Mouse (Mus musculus): ENCODE data around the gene Gbx1. TPM values are rescaled to one million over a fixed set of nuclear protein-coding genes. Genes with fewer than 3 reads are reported as not detected.
"Not testable (repeated sequence)": the region's sequence is repeated elsewhere in the genome, so short reads cannot be mapped to it uniquely, and the experiment has no call there.

Gene Gbx1
- polyA plus RNA-seq (2012; rRNA removed) = not detected in 2 replicates

- TF ChIP-seq POLR2A (IDR thresholded peaks at IDR 0.05; ENCODE audit: low read depth, low read length) (no peak), CTCF (IDR thresholded peaks at IDR 0.05; ENCODE audit: extremely low read depth, insufficient read length, insufficient replicate concordance, low read depth, low read length) (no peak)
- peak within 1 kb of the TSS; percentile 34 for H3K4me3 ChIP-seq (ENCODE audit: low read depth, low read length)
- no peaks in the 10 kb centered on the region for H3K36me3 ChIP-seq (ENCODE audit: control insufficient read depth, insufficient read depth, low read length)
- peaks cover 4% of the 10 kb centered on the region; the same call in 1 of the 2 replicates for H3K4me1 ChIP-seq (ENCODE audit: control insufficient read depth, insufficient read depth, insufficient read length, low read length)
- WGBS = 1% methylated on average over 44 of the region's 49 CpGs
- peaks cover 52% of the 10 kb centered on the region for H3K27me3 ChIP-seq (ENCODE audit: control insufficient read depth, insufficient read depth, low read length)
- H3K27ac ChIP-seq (ENCODE audit: insufficient read depth, low read depth, low read length) = no peak within 1 kb of the TSS
Measured at GRCm38 (mm10) chr5:24526889-24527230, at the start of gene Gbx1. Gene Gbx1, minus strand, starts transcription at chr5:24527202.

- no peak for TF ChIP-seq POLR2A (IDR thresholded peaks at IDR 0.05; ENCODE audit: low read depth, low read length)
- TF ChIP-seq CTCF (IDR thresholded peaks at IDR 0.05; ENCODE audit: extremely low read depth, insufficient read length, insufficient replicate concordance, low read depth, low read length) = no peak
- Histone ChIP-seq H3K36me3 (ENCODE audit: control insufficient read depth, insufficient read depth, low read length) (peaks cover 20% of the 10 kb centered on the region), H3K27ac (ENCODE audit: insufficient read depth, low read depth, low read length) (peak overlapping the region; percentile 4; the same call in 1 of the 2 replicates), H3K4me3 (ENCODE audit: low read depth, low read length) (peak overlapping the region; percentile 75), H3K4me1 (ENCODE audit: control insufficient read depth, insufficient read depth, insufficient read length, low read length) (peaks cover 8% of the 10 kb centered on the region), H3K27me3 (ENCODE audit: control insufficient read depth, insufficient read depth, low read length) (no peaks in the 10 kb centered on the region)
- WGBS = 2% methylated on average over 32 of the region's 32 CpGs
Measured at GRCm38 (mm10) chr5:24576801-24577182, 49.8 kb upstream of the Gbx1 start.

GRCm38 (mm10) chr5:24575948-24576347, 48.9 kb upstream of the Gbx1 start:
- Histone ChIP-seq H3K4me1 (ENCODE audit: control insufficient read depth, insufficient read depth, insufficient read length, low read length) (peaks cover 8% of the 10 kb centered on the region), H3K27me3 (ENCODE audit: control insufficient read depth, insufficient read depth, low read length) (no peaks in the 10 kb centered on the region), H3K36me3 (ENCODE audit: control insufficient read depth, insufficient read depth, low read length) (peaks cover 27% of the 10 kb centered on the region), H3K27ac (ENCODE audit: insufficient read depth, low read depth, low read length) (no peak overlapping the region), H3K4me3 (ENCODE audit: low read depth, low read length) (no peak overlapping the region)
- TF ChIP-seq CTCF (IDR thresholded peaks at IDR 0.05; ENCODE audit: extremely low read depth, insufficient read length, insufficient replicate concordance, low read depth, low read length) = no peak
- no peak for TF ChIP-seq POLR2A (IDR thresholded peaks at IDR 0.05; ENCODE audit: low read depth, low read length)
- WGBS = 86% methylated on average over 1 of the region's 1 CpGs

- Histone ChIP-seq H3K4me1 (ENCODE audit: control insufficient read depth, insufficient read depth, insufficient read length, low read length) (no peaks in the 10 kb centered on the region), H3K27me3 (ENCODE audit: control insufficient read depth, insufficient read depth, low read length) (0 out of 2 replicates have a peak, but pooled peaks cover 4% of the 10 kb centered on the region), H3K36me3 (ENCODE audit: control insufficient read depth, insufficient read depth, low read length) (no peaks in the 10 kb centered on the region), H3K4me3 (ENCODE audit: low read depth, low read length) (no peak within 1 kb of the TSS), H3K27ac (ENCODE audit: insufficient read depth, low read depth, low read length) (no peak within 1 kb of the TSS)
- TF ChIP-seq POLR2A (IDR thresholded peaks at IDR 0.05; ENCODE audit: low read depth, low read length) (no peak), CTCF (IDR thresholded peaks at IDR 0.05; ENCODE audit: extremely low read depth, insufficient read length, insufficient replicate concordance, low read depth, low read length) (no peak)
- WGBS = 38% methylated on average over 2 of the region's 2 CpGs
Measured at GRCm38 (mm10) chr5:24556709-24557108, 29.7 kb upstream of the Gbx1 start, which contains the start of gene 4931409K22Rik. Gene 4931409K22Rik, minus strand, starts transcription at chr5:24556809.

GRCm38 (mm10) chr5:24555335-24555734, 28.3 kb upstream of the Gbx1 start:
- H3K36me3 ChIP-seq (ENCODE audit: control insufficient read depth, insufficient read depth, low read length); H3K27ac ChIP-seq (ENCODE audit: insufficient read depth, low read depth, low read length); H3K27me3 ChIP-seq (ENCODE audit: control insufficient read depth, insufficient read depth, low read length); H3K4me1 ChIP-seq (ENCODE audit: control insufficient read depth, insufficient read depth, insufficient read length, low read length); H3K4me3 ChIP-seq (ENCODE audit: low read depth, low read length): not testable (repeated sequence)
- 83% methylated on average over 7 of the region's 7 CpGs for WGBS

- peaks cover 4% of the 10 kb centered on the region; the same call in 1 of the 2 replicates for H3K27me3 ChIP-seq (ENCODE audit: control insufficient read depth, insufficient read depth, low read length)
- no peak overlapping the region for H3K27ac ChIP-seq (ENCODE audit: insufficient read depth, low read depth, low read length)
- WGBS = 70% methylated on average over 5 of the region's 5 CpGs
- H3K36me3 ChIP-seq (ENCODE audit: control insufficient read depth, insufficient read depth, low read length) = no peaks in the 10 kb centered on the region
- no peak overlapping the region for H3K4me3 ChIP-seq (ENCODE audit: low read depth, low read length)
- TF ChIP-seq CTCF (IDR thresholded peaks at IDR 0.05; ENCODE audit: extremely low read depth, insufficient read length, insufficient replicate concordance, low read depth, low read length) = no peak
- TF ChIP-seq POLR2A (IDR thresholded peaks at IDR 0.05; ENCODE audit: low read depth, low read length) = no peak
- no peaks in the 10 kb centered on the region; the same call in 1 of the 2 replicates for H3K4me1 ChIP-seq (ENCODE audit: control insufficient read depth, insufficient read depth, insufficient read length, low read length)
Measured at GRCm38 (mm10) chr5:24553621-24554244, 26.7 kb upstream of the Gbx1 start.

GRCm38 (mm10) chr5:24551317-24551688, 24.3 kb upstream of the Gbx1 start:
- Histone ChIP-seq H3K27me3 (ENCODE audit: control insufficient read depth, insufficient read depth, low read length) (peaks cover 4% of the 10 kb centered on the region; the same call in 1 of the 2 replicates), H3K4me3 (ENCODE audit: low read depth, low read length) (no peak overlapping the region), H3K27ac (ENCODE audit: insufficient read depth, low read depth, low read length) (no peak overlapping the region), H3K36me3 (ENCODE audit: control insufficient read depth, insufficient read depth, low read length) (no peaks in the 10 kb centered on the region), H3K4me1 (ENCODE audit: control insufficient read depth, insufficient read depth, insufficient read length, low read length) (no peaks in the 10 kb centered on the region; the same call in 1 of the 2 replicates)
- TF ChIP-seq CTCF (IDR thresholded peaks at IDR 0.05; ENCODE audit: extremely low read depth, insufficient read length, insufficient replicate concordance, low read depth, low read length) (no peak), POLR2A (IDR thresholded peaks at IDR 0.05; ENCODE audit: low read depth, low read length) (no peak)
- 36% methylated on average over 2 of the region's 2 CpGs for WGBS
